Comparison of ENCODE assay signal across 8 mouse cellular contexts in the genomic region with DNA sequence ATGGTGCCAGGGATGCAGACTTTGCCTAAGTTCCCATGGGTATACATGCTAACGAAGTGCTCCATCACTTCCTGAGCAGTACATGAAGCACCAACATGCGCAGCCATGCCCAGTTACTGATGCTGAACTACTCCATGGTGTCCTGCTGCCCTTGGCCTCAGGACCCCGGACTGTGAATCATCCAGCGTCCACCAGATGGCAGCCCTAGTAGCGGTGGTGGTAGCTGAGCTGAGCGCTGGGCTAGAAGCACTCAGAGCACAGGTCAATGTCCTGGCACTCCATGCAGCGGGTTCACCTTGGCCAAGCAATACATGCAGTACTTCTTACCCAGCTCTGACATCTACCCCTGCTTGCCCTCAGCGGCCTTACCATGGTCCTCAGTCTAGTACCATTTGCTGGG. TPM values are rescaled to one million over a fixed set of nuclear protein-coding genes. Genes with fewer than 3 reads are reported as not detected.
DNase-seq lines count a peak whose midpoint lies in the region; TF ChIP-seq lines count a peak whose summit lies in the region.
"Had no signal": no experiment of that assay in that cellular context is flagged by ENCODE, and none has a peak within 500 bp of the region (broad histone marks: within the 10 kb centered on the region; RNA-seq: fewer than 3 reads in every experiment).

No protein-coding gene starts in this region.

- no peak for DNase-seq in left cerebral cortex, adult 2 months (ENCODE audit: extremely low spot score in 1 of 2, low spot score in 2 of 2)
- no peak for DNase-seq in left cerebral cortex, adult 9 months (ENCODE audit: low spot score in 2 of 2)
- DNase-seq in ZHBTc4 (ENCODE audit: low read depth, low spot score) = peak; percentile 8
- DNase-seq in embryo, embryonic 9.5 days (ENCODE audit: extremely low spot score) = peak; percentile 5
- DNase-seq in retina, embryonic 14.5 days (ENCODE audit: low spot score) = peak; percentile 5
- no peak for DNase-seq in layer of hippocampus, adult 9-11 months
- no peak for DNase-seq in layer of hippocampus, adult 9-10 months (ENCODE audit: low spot score)

- H3K4me3 ChIP-seq in left cerebral cortex, adult 2 months = no peak overlapping the region

- H3K27ac ChIP-seq in left cerebral cortex, adult 2 months = no peak overlapping the region

- intact Hi-C loops in left cerebral cortex, adult 2 months (cut with DNase I) = no loop called here

- peak; percentile 1; the same call in 1 of the 2 replicates for TF ChIP-seq CTCF in left cerebral cortex, adult 2 months (IDR thresholded peaks at IDR 0.05)

RNA-seq across cellular contexts. Expression of a gene that starts 57.1 kb away (rescaled TPM):
- 10 to 100 TPM; 29.9 to 30.8 TPM for total RNA-seq in left cerebral cortex, adult 2 months (2021)
- total RNA-seq: monocyte, adult 5-6 weeks had no signal

Comparison
In these comparisons a context has a peak if more than half of its experiments do, and no peak if none do; other contexts are left out.
1. DNase-seq: peak in ZHBTc4 (single experiment), embryo, embryonic 9.5 days (single experiment) and retina, embryonic 14.5 days (single experiment); none in left cerebral cortex, adult 2 months (0 of 2), left cerebral cortex, adult 9 months (0 of 2), layer of hippocampus, adult 9-11 months (single experiment) and layer of hippocampus, adult 9-10 months (single experiment).